Mouse (Mus musculus): ENCODE data around the gene Slc35e3. TPM values are rescaled to one million over a fixed set of nuclear protein-coding genes. Genes with fewer than 3 reads are reported as not detected.

Gene Slc35e3
- polyA plus RNA-seq, 1 experiment from 2014 or later = 19.4 TPM

DNA sequence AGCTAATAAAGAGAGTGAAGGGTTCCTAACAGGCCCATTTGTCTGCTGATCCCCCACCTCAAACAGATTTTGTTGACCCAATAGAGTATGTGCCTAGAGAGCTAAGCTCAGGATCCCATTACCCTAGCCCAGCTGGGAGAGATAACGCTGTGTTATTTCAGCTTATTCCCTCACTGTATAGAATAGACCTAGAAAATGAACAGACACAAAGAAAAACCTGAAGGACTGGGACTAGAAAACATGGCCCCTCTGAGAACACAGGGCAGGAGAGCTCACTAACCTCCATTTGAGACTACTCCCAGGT is 28.6 kb upstream of the Slc35e3 start:
- WGBS = 96% methylated on average over 1 of the region's 1 CpGs
- ATAC-seq (ENCODE audit: low FRiP score, low TSS enrichment) = no peak
- H3K27ac ChIP-seq (replicated peaks) = no peak overlapping the region
- H3K4me3 ChIP-seq (ENCODE audit: low read depth, low read length) = no peak overlapping the region
- H3K4me2 ChIP-seq (replicated peaks; ENCODE audit: low read depth) = no peak overlapping the region
- H3K36me3 ChIP-seq (ENCODE audit: control insufficient read depth, insufficient read depth, low read length) = peaks cover 30% of the 10 kb centered on the region
- no peaks in the 10 kb centered on the region for H3K4me1 ChIP-seq (replicated peaks; ENCODE audit: control insufficient read depth, insufficient read depth)
- no peak for TF ChIP-seq CTCF (IDR thresholded peaks at IDR 0.05; ENCODE audit: low read depth)
- no peak for TF ChIP-seq EP300 (optimal IDR thresholded peaks at IDR 0.05)
- H3K9ac ChIP-seq (ENCODE audit: low read length) = no peak overlapping the region
- no peak for DNase-seq (ENCODE audit: low spot score)
- no peaks in the 10 kb centered on the region for H3K9me3 ChIP-seq (ENCODE audit: control insufficient read depth, low read length)
- no peaks in the 10 kb centered on the region for H3K27me3 ChIP-seq (ENCODE audit: control insufficient read depth, insufficient read depth, low read length)

DNA sequence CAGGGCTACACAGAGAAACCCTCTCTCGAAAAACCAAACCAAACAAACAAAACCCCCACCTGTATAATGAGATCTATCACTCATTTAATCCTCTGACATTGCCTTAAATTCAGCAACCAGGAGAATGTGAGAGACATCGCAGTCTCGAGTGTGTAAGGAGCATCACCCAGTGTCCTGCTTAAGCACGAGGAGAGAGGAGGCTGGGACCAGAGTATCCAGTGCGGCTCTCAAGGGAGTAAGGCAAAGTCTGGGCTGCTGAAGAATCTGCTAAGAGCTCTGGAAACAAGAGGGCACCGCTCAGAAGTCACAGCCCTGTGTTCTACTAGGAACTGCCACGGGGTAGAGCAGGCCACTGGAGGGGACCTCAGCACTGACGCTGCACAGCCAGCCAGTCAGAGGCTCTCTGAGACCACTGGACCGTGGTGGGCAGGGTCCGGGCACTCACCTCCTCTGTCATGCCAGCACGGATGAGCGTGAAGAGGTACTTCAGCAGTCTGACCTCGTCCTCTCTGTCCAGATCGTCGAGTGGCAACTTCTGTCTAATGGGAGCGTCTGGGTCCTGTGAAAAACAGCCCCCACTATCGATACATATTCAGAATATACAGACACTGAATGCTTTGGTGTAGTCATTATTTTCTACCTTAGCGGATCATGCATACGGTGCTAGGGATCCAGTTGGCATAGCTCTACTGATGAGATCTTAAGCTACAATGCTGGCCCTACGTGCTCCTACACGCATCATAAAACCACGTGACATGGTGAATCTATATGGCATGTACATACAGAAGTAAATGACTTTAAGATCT is 28.0 kb upstream of the Slc35e3 start:
- no peaks in the 10 kb centered on the region for H3K9me3 ChIP-seq (ENCODE audit: control insufficient read depth, low read length)
- no peak overlapping the region for H3K27ac ChIP-seq (replicated peaks)
- ATAC-seq (ENCODE audit: low FRiP score, low TSS enrichment) = no peak
- TF ChIP-seq EP300 (optimal IDR thresholded peaks at IDR 0.05) = no peak
- TF ChIP-seq CTCF (IDR thresholded peaks at IDR 0.05; ENCODE audit: low read depth) = no peak
- no peak overlapping the region for H3K4me3 ChIP-seq (ENCODE audit: low read depth, low read length)
- no peaks in the 10 kb centered on the region for H3K27me3 ChIP-seq (ENCODE audit: control insufficient read depth, insufficient read depth, low read length)
- no peak overlapping the region for H3K4me2 ChIP-seq (replicated peaks; ENCODE audit: low read depth)
- 94% methylated on average over 22 of the region's 22 CpGs for WGBS
- no peak for DNase-seq (ENCODE audit: low spot score)
- H3K36me3 ChIP-seq (ENCODE audit: control insufficient read depth, insufficient read depth, low read length) = peaks cover 30% of the 10 kb centered on the region
- no peak overlapping the region for H3K9ac ChIP-seq (ENCODE audit: low read length)
- H3K4me1 ChIP-seq (replicated peaks; ENCODE audit: control insufficient read depth, insufficient read depth) = no peaks in the 10 kb centered on the region

DNA sequence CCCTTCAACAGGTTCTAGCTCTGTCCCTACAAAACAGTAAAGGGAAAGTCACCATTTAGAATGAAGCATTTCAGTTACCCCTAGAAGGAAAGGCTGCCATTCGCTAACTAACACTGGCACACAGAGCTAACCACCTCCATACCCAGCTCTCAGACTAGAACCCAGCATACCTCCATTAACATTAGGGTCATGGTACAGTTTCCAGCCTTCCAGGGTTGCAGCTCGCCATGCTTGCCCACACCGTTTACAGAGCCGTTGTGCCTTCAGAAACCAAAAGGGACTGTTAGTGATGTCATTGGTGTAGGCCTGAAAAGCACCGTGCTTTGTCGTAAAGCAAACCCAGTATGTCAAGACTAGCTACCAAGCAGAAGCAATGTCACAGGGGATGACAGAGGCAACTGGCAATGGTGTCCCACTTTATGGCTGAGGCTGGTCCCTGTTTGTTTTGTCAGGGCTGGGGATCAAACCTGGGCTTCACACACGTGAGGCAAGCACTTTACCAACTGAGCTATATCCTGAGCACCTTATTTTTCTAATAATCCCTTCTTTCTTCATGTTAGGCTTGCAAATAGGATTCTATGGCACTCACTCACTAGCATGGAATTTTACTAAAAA is 27.0 kb upstream of the Slc35e3 start:
- no peaks in the 10 kb centered on the region for H3K4me1 ChIP-seq (replicated peaks; ENCODE audit: control insufficient read depth, insufficient read depth)
- no peak overlapping the region for H3K4me2 ChIP-seq (replicated peaks; ENCODE audit: low read depth)
- TF ChIP-seq EP300 (optimal IDR thresholded peaks at IDR 0.05) (no peak), CTCF (IDR thresholded peaks at IDR 0.05; ENCODE audit: low read depth) (no peak)
- WGBS = 95% methylated on average over 7 of the region's 7 CpGs
- DNase-seq (ENCODE audit: low spot score) (no peak), ATAC-seq (ENCODE audit: low FRiP score, low TSS enrichment) (no peak)
- H3K27me3 ChIP-seq (ENCODE audit: control insufficient read depth, insufficient read depth, low read length) = no peaks in the 10 kb centered on the region
- no peak overlapping the region for H3K4me3 ChIP-seq (ENCODE audit: low read depth, low read length)
- peaks cover 27% of the 10 kb centered on the region for H3K36me3 ChIP-seq (ENCODE audit: control insufficient read depth, insufficient read depth, low read length)
- no peak overlapping the region for H3K27ac ChIP-seq (replicated peaks)
- H3K9me3 ChIP-seq (ENCODE audit: control insufficient read depth, low read length) = no peaks in the 10 kb centered on the region
- H3K9ac ChIP-seq (ENCODE audit: low read length) = no peak overlapping the region

DNA sequence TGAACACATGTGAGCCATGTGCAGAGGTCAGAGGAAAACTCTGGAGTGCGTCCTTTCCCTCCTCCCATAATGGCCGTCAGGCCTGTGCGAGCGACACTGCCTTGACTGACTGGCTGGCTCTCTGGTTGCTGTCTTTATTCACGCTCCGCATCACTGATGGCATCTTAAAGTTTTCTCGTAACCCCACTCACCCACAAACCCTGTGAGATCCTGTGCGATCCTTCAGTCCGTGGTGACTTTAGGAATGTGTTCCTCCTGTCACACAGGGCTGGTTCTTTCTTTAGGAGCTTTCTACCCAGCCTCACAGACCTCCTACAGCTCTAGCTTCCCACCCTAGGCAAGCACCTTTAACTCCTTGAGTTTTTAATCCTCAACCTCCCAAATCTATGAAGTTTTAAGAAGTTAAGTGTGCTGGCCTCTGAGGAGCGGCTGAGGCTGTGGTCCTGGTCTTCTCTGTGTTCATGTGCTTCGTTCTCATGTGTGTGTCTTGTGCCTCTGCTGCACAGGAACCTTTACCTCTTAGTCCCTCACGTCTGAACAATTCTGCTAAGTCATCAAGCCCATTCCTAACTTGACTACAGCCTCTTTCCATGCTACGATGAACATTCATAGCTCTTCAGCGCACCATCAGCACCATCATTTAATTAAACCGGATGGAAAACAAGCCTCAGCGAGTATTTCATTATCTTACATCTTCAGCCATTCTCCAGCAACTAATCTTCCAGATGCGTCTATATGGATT is 26.4 kb upstream of the Slc35e3 start:
- H3K4me1 ChIP-seq (replicated peaks; ENCODE audit: control insufficient read depth, insufficient read depth) = no peaks in the 10 kb centered on the region
- H3K9me3 ChIP-seq (ENCODE audit: control insufficient read depth, low read length) = no peaks in the 10 kb centered on the region
- ATAC-seq (ENCODE audit: low FRiP score, low TSS enrichment) (no peak), DNase-seq (ENCODE audit: low spot score) (no peak)
- H3K4me2 ChIP-seq (replicated peaks; ENCODE audit: low read depth) = no peak overlapping the region
- H3K27me3 ChIP-seq (ENCODE audit: control insufficient read depth, insufficient read depth, low read length) = no peaks in the 10 kb centered on the region
- no peak overlapping the region for H3K9ac ChIP-seq (ENCODE audit: low read length)
- H3K36me3 ChIP-seq (ENCODE audit: control insufficient read depth, insufficient read depth, low read length) = peaks cover 24% of the 10 kb centered on the region
- TF ChIP-seq EP300 (optimal IDR thresholded peaks at IDR 0.05) = no peak
- TF ChIP-seq CTCF (IDR thresholded peaks at IDR 0.05; ENCODE audit: low read depth) = no peak
- H3K27ac ChIP-seq (replicated peaks) = no peak overlapping the region
- no peak overlapping the region for H3K4me3 ChIP-seq (ENCODE audit: low read depth, low read length)
- 95% methylated on average over 17 of the region's 17 CpGs for WGBS

DNA sequence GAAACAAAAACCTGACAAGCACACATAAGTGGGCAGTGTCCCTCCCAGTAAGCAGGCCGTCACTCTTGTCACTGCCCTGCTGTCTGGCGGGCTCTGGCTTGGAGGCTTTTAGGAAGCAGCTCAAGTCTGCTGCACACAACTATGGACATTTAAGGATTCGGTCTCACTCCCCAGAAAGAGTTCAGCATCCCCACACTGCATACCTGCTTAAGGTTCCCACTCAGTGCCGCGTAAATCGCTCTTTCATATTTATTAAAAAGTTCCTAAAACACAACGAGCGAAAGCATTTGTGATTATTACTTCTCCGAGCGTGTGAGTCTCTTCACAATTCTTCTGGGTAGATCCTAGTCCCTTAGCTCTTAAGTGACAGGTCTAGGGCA is 25.0 kb upstream of the Slc35e3 start:
- no peaks in the 10 kb centered on the region for H3K27me3 ChIP-seq (ENCODE audit: control insufficient read depth, insufficient read depth, low read length)
- H3K4me3 ChIP-seq (ENCODE audit: low read depth, low read length) = no peak overlapping the region
- peaks cover 21% of the 10 kb centered on the region for H3K36me3 ChIP-seq (ENCODE audit: control insufficient read depth, insufficient read depth, low read length)
- TF ChIP-seq EP300 (optimal IDR thresholded peaks at IDR 0.05) = no peak
- no peak for TF ChIP-seq CTCF (IDR thresholded peaks at IDR 0.05; ENCODE audit: low read depth)
- no peak overlapping the region for H3K9ac ChIP-seq (ENCODE audit: low read length)
- no peaks in the 10 kb centered on the region for H3K4me1 ChIP-seq (replicated peaks; ENCODE audit: control insufficient read depth, insufficient read depth)
- DNase-seq (ENCODE audit: low spot score) = no peak
- no peak overlapping the region for H3K4me2 ChIP-seq (replicated peaks; ENCODE audit: low read depth)
- H3K9me3 ChIP-seq (ENCODE audit: control insufficient read depth, low read length) = no peaks in the 10 kb centered on the region
- WGBS = 92% methylated on average over 10 of the region's 10 CpGs
- ATAC-seq (ENCODE audit: low FRiP score, low TSS enrichment) = no peak
- no peak overlapping the region for H3K27ac ChIP-seq (replicated peaks)

Data from stomach, postnatal 0 days (tissue).